Mouse (Mus musculus): ENCODE measurements around the gene Rab17.
A peak's percentile ranks its signal among the peaks of the same experiment; 100 is the strongest.

GRCm38 (mm10) chr1:90956245-90957096, 13.0 kb downstream of the Rab17 start:
- peak; percentile 78 for TF ChIP-seq CTCF (IDR thresholded peaks at IDR 0.05; ENCODE audit: low read depth)
- TF ChIP-seq EP300 (IDR thresholded peaks at IDR 0.05; ENCODE audit: low read depth) = no peak
